ENCODE assay signal across 8 mouse cellular contexts in genomic region chrX:101942461-101942896, GRCm38 (mm10).
DNase-seq lines count a peak whose midpoint lies in the region; ATAC-seq and TF ChIP-seq lines count a peak whose summit lies in the region.

No protein-coding gene starts in this region.

- H3K9ac ChIP-seq in embryonic facial prominence, embryonic 12.5 days, result no peak overlapping the region
- no peak overlapping the region for H3K9ac ChIP-seq in heart, adult 2 months (ENCODE audit: low read depth, low read length)
- no peak overlapping the region for H3K9ac ChIP-seq in midbrain, embryonic 14.5 days (replicated peaks; ENCODE audit: low read length)

- peaks cover 20% of the 10 kb centered on the region; the same call in 1 of the 2 replicates for H3K4me1 ChIP-seq in embryonic facial prominence, embryonic 12.5 days
- peaks cover 2% of the 10 kb centered on the region for H3K4me1 ChIP-seq in heart, adult 2 months (ENCODE audit: control insufficient read depth, insufficient read depth, low read length)
- no peaks in the 10 kb centered on the region for H3K4me1 ChIP-seq in midbrain, embryonic 14.5 days (ENCODE audit: control insufficient read depth, insufficient read depth, low read length)

- 13% methylated on average over 6 of the region's 6 CpGs for WGBS in embryonic facial prominence, embryonic 12.5 days
- WGBS in heart, adult 2 months, result 7% methylated on average over 6 of the region's 6 CpGs
- WGBS in midbrain, embryonic 14.5 days, result 16% methylated on average over 6 of the region's 6 CpGs

- no peak for TF ChIP-seq POLR2A in heart, adult 2 months (IDR thresholded peaks at IDR 0.05; ENCODE audit: insufficient read depth, low read depth, low read length)

- peaks cover 10% of the 10 kb centered on the region for H3K27me3 ChIP-seq in embryonic facial prominence, embryonic 12.5 days
- H3K27me3 ChIP-seq in heart, adult 2 months (ENCODE audit: control insufficient read depth, insufficient read depth, low read length), result no peaks in the 10 kb centered on the region
- no peaks in the 10 kb centered on the region; the same call in 1 of the 2 replicates for H3K27me3 ChIP-seq in midbrain, embryonic 14.5 days (ENCODE audit: control insufficient read depth, insufficient read depth, low read length)

- no peak overlapping the region for H3K4me2 ChIP-seq in embryonic facial prominence, embryonic 12.5 days (replicated peaks)
- no peak overlapping the region for H3K4me2 ChIP-seq in midbrain, embryonic 14.5 days (ENCODE audit: low read length)

- ATAC-seq in embryonic facial prominence, embryonic 12.5 days (ENCODE audit: insufficient number of reproducible peaks, insufficient read depth, low FRiP score, low TSS enrichment), result peak; percentile 94
- ATAC-seq in midbrain, embryonic 14.5 days (ENCODE audit: low FRiP score, low TSS enrichment), result peak; percentile 48; the same call in 1 of the 2 replicates

- H3K36me3 ChIP-seq in embryonic facial prominence, embryonic 12.5 days, result no peaks in the 10 kb centered on the region
- no peaks in the 10 kb centered on the region for H3K36me3 ChIP-seq in heart, adult 2 months (ENCODE audit: control insufficient read depth, insufficient read depth, low read length)
- H3K36me3 ChIP-seq in midbrain, embryonic 14.5 days (ENCODE audit: control insufficient read depth, insufficient read depth, low read length), result no peaks in the 10 kb centered on the region

- no peak overlapping the region for H3K4me3 ChIP-seq in embryonic facial prominence, embryonic 12.5 days
- H3K4me3 ChIP-seq in heart, adult 2 months, result no peak overlapping the region
- no peak overlapping the region for H3K4me3 ChIP-seq in midbrain, embryonic 14.5 days (replicated peaks; ENCODE audit: low read depth, low read length)

- intact Hi-C loops in heart, adult 2 months (cut with DNase I), result loop anchor here (2.0 to 5.0 kb wide), 2 partner anchors 136 to 150 kb away; partner anchors contain the start of genes 8030474K03Rik and Gm4779
- intact Hi-C loops in left cerebral cortex, postnatal 36 days (cut with DNase I), result no loop called here

- peak overlapping the region; percentile 73 for H3K27ac ChIP-seq in embryonic facial prominence, embryonic 12.5 days
- H3K27ac ChIP-seq in heart, adult 2 months, result no peak overlapping the region
- no peak overlapping the region for H3K27ac ChIP-seq in midbrain, embryonic 14.5 days (replicated peaks; ENCODE audit: low read depth, low read length)

- H3K79me2 ChIP-seq in heart, adult 2 months (replicated peaks; ENCODE audit: control insufficient read depth, insufficient read depth, low read length), result no peaks in the 10 kb centered on the region

- peak; percentile 83 for TF ChIP-seq CTCF in heart, adult 2 months (IDR thresholded peaks at IDR 0.05)

- DNase-seq in 3134 (ENCODE audit: extremely low read depth, insufficient read length, low spot score), result peak; percentile 32
- DNase-seq in adrenal gland, adult 8-10 months, result peak; percentile 21
- peak; percentile 68 to 72 for DNase-seq in heart, adult 2 months
- DNase-seq in kidney, adult 11 months, result peak; percentile 69
- peak; percentile 61 to 65 for DNase-seq in left cerebral cortex, postnatal 36 days (ENCODE audit: low spot score in 2 of 2)
- peak; percentile 75 for DNase-seq in midbrain, embryonic 14.5 days
- peak; percentile 67 for DNase-seq in telencephalon, adult 2 months (ENCODE audit: low read depth, low spot score)

- TF ChIP-seq EP300 in heart, adult 2 months (IDR thresholded peaks at IDR 0.05; ENCODE audit: insufficient read depth, low read depth, low read length), result 0 out of 2 replicates have a peak, but pooled peaks have one; percentile 46

- H3K9me3 ChIP-seq in embryonic facial prominence, embryonic 12.5 days, result no peaks in the 10 kb centered on the region
- no peaks in the 10 kb centered on the region for H3K9me3 ChIP-seq in midbrain, embryonic 14.5 days (ENCODE audit: control insufficient read depth, low read length)

Comparison
In these comparisons a context has a peak if more than half of its experiments do, and no peak if none do; other contexts are left out.
1. DNase-seq: peak in every context shown above with its lines; median percentile 75 in midbrain, embryonic 14.5 days; 70 in heart, adult 2 months; 69 in kidney, adult 11 months; 67 in telencephalon, adult 2 months; 63 in left cerebral cortex, postnatal 36 days; 32 in 3134; 21 in adrenal gland, adult 8-10 months.